Mouse (Mus musculus): ENCODE data around the gene Tjp2. TPM values are rescaled to one million over a fixed set of nuclear protein-coding genes. Genes with fewer than 3 reads are reported as not detected.

The Tjp2 gene
- polyA plus RNA-seq, 1 experiment, result 17.1 TPM

- TF ChIP-seq CTCF (IDR thresholded peaks at IDR 0.05; ENCODE audit: extremely low read depth, insufficient read depth, low read length) (no peak), POLR2A (IDR thresholded peaks at IDR 0.05; ENCODE audit: extremely low read depth, insufficient read depth, low read length) (peak; percentile 38; the same call in 1 of the 2 replicates)
- Histone ChIP-seq H3K4me3 (ENCODE audit: insufficient read depth, low read length) (peak overlapping the region; percentile 78), H3K27ac (ENCODE audit: insufficient read depth, low read length) (peak overlapping the region; percentile 83; the same call in 1 of the 2 replicates), H3K4me1 (ENCODE audit: control insufficient read depth, insufficient read depth, low read length) (peaks cover 2% of the 10 kb centered on the region; the same call in 1 of the 2 replicates)
Measured at GRCm38 (mm10) chr19:24173608-24174523, 51.0 kb downstream of the Tjp2 start.

- Histone ChIP-seq H3K4me1 (ENCODE audit: control insufficient read depth, insufficient read depth, low read length) (peaks cover 2% of the 10 kb centered on the region; the same call in 1 of the 2 replicates), H3K4me3 (ENCODE audit: insufficient read depth, low read length) (no peak overlapping the region; the same call in none of the 2 replicates), H3K27ac (ENCODE audit: insufficient read depth, low read length) (no peak overlapping the region)
- no peak for TF ChIP-seq CTCF (IDR thresholded peaks at IDR 0.05; ENCODE audit: extremely low read depth, insufficient read depth, low read length)
- TF ChIP-seq POLR2A (IDR thresholded peaks at IDR 0.05; ENCODE audit: extremely low read depth, insufficient read depth, low read length), result no peak
Measured at GRCm38 (mm10) chr19:24173020-24173419, 51.8 kb downstream of the Tjp2 start.

GRCm38 (mm10) chr19:24168531-24168930 is 56.3 kb downstream of the Tjp2 start:
- no peak overlapping the region for H3K27ac ChIP-seq (ENCODE audit: insufficient read depth, low read length)
- H3K4me1 ChIP-seq (ENCODE audit: control insufficient read depth, insufficient read depth, low read length), result peaks cover 2% of the 10 kb centered on the region; the same call in 1 of the 2 replicates
- H3K4me3 ChIP-seq (ENCODE audit: insufficient read depth, low read length), result no peak overlapping the region
- TF ChIP-seq POLR2A (IDR thresholded peaks at IDR 0.05; ENCODE audit: extremely low read depth, insufficient read depth, low read length), result no peak
- no peak for TF ChIP-seq CTCF (IDR thresholded peaks at IDR 0.05; ENCODE audit: extremely low read depth, insufficient read depth, low read length)

GRCm38 (mm10) chr19:24166516-24167091 is 58.2 kb downstream of the Tjp2 start:
- TF ChIP-seq CTCF (IDR thresholded peaks at IDR 0.05; ENCODE audit: extremely low read depth, insufficient read depth, low read length) (no peak), POLR2A (IDR thresholded peaks at IDR 0.05; ENCODE audit: extremely low read depth, insufficient read depth, low read length) (no peak)
- no peaks in the 10 kb centered on the region for H3K4me1 ChIP-seq (ENCODE audit: control insufficient read depth, insufficient read depth, low read length)
- H3K4me3 ChIP-seq (ENCODE audit: insufficient read depth, low read length), result no peak overlapping the region
- 0 out of 2 replicates have a peak overlapping the region, but pooled peaks have one; percentile 6 for H3K27ac ChIP-seq (ENCODE audit: insufficient read depth, low read length)

GRCm38 (mm10) chr19:24163974-24164373 is 60.9 kb downstream of the Tjp2 start:
- TF ChIP-seq POLR2A (IDR thresholded peaks at IDR 0.05; ENCODE audit: extremely low read depth, insufficient read depth, low read length), result no peak
- TF ChIP-seq CTCF (IDR thresholded peaks at IDR 0.05; ENCODE audit: extremely low read depth, insufficient read depth, low read length), result no peak
- no peak overlapping the region for H3K4me3 ChIP-seq (ENCODE audit: insufficient read depth, low read length)
- H3K4me1 ChIP-seq (ENCODE audit: control insufficient read depth, insufficient read depth, low read length), result no peaks in the 10 kb centered on the region
- H3K27ac ChIP-seq (ENCODE audit: insufficient read depth, low read length), result no peak overlapping the region

GRCm38 (mm10) chr19:24160460-24160859 is 64.4 kb downstream of the Tjp2 start:
- no peak for TF ChIP-seq CTCF (IDR thresholded peaks at IDR 0.05; ENCODE audit: extremely low read depth, insufficient read depth, low read length)
- TF ChIP-seq POLR2A (IDR thresholded peaks at IDR 0.05; ENCODE audit: extremely low read depth, insufficient read depth, low read length), result no peak
- Histone ChIP-seq H3K4me3 (ENCODE audit: insufficient read depth, low read length) (no peak overlapping the region), H3K27ac (ENCODE audit: insufficient read depth, low read length) (peak overlapping the region; percentile 79; the same call in 1 of the 2 replicates), H3K4me1 (ENCODE audit: control insufficient read depth, insufficient read depth, low read length) (no peaks in the 10 kb centered on the region)

- Histone ChIP-seq H3K4me1 (ENCODE audit: control insufficient read depth, insufficient read depth, low read length) (no peaks in the 10 kb centered on the region), H3K4me3 (ENCODE audit: insufficient read depth, low read length) (no peak overlapping the region), H3K27ac (ENCODE audit: insufficient read depth, low read length) (0 out of 2 replicates have a peak overlapping the region, but pooled peaks have one; percentile 76)
- TF ChIP-seq CTCF (IDR thresholded peaks at IDR 0.05; ENCODE audit: extremely low read depth, insufficient read depth, low read length), result no peak
- TF ChIP-seq POLR2A (IDR thresholded peaks at IDR 0.05; ENCODE audit: extremely low read depth, insufficient read depth, low read length), result no peak
Measured at GRCm38 (mm10) chr19:24159751-24160150, 65.1 kb downstream of the Tjp2 start.

GRCm38 (mm10) chr19:24159334-24159733 is 65.5 kb downstream of the Tjp2 start:
- Histone ChIP-seq H3K4me1 (ENCODE audit: control insufficient read depth, insufficient read depth, low read length) (no peaks in the 10 kb centered on the region), H3K27ac (ENCODE audit: insufficient read depth, low read length) (no peak overlapping the region), H3K4me3 (ENCODE audit: insufficient read depth, low read length) (no peak overlapping the region)
- TF ChIP-seq CTCF (IDR thresholded peaks at IDR 0.05; ENCODE audit: extremely low read depth, insufficient read depth, low read length) (no peak), POLR2A (IDR thresholded peaks at IDR 0.05; ENCODE audit: extremely low read depth, insufficient read depth, low read length) (no peak)

- H3K4me3 ChIP-seq (ENCODE audit: insufficient read depth, low read length), result no peak overlapping the region
- H3K27ac ChIP-seq (ENCODE audit: insufficient read depth, low read length), result no peak overlapping the region
- TF ChIP-seq POLR2A (IDR thresholded peaks at IDR 0.05; ENCODE audit: extremely low read depth, insufficient read depth, low read length), result no peak
- no peak for TF ChIP-seq CTCF (IDR thresholded peaks at IDR 0.05; ENCODE audit: extremely low read depth, insufficient read depth, low read length)
- H3K4me1 ChIP-seq (ENCODE audit: control insufficient read depth, insufficient read depth, low read length), result no peaks in the 10 kb centered on the region
Measured at GRCm38 (mm10) chr19:24156067-24156455, 68.8 kb downstream of the Tjp2 start.
